Mouse (Mus musculus): ENCODE data around the gene Scn8a. TPM values are rescaled to one million over a fixed set of nuclear protein-coding genes. Genes with fewer than 3 reads are reported as not detected.
A peak's percentile ranks its signal among the peaks of the same experiment; 100 is the strongest.

Gene Scn8a
- polyA plus RNA-seq, 1 experiment = not detected

GRCm38 (mm10) chr15:100870775-100871106 is 1.1 kb downstream of the Scn8a start:
- Histone ChIP-seq H3K27ac (ENCODE audit: insufficient read depth, low read depth, low read length) (peak overlapping the region; percentile 8), H3K4me3 (ENCODE audit: insufficient read depth, low read depth, low read length) (peak overlapping the region; percentile 79), H3K4me1 (ENCODE audit: control insufficient read depth, insufficient read depth, low read length) (peaks cover 11% of the 10 kb centered on the region)
- TF ChIP-seq CTCF (IDR thresholded peaks at IDR 0.05; ENCODE audit: insufficient read depth, low read depth, low read length) (no peak), POLR2A (IDR thresholded peaks at IDR 0.05; ENCODE audit: insufficient read depth, low read depth, low read length) (no peak)
- WGBS = 14% methylated on average over 64 of the region's 69 CpGs

- H3K4me3 ChIP-seq (ENCODE audit: insufficient read depth, low read depth, low read length) = peak overlapping the region; percentile 79
- peak overlapping the region; percentile 8 for H3K27ac ChIP-seq (ENCODE audit: insufficient read depth, low read depth, low read length)
- WGBS = under 1% methylated on average over 53 of the region's 53 CpGs
- peaks cover 16% of the 10 kb centered on the region for H3K4me1 ChIP-seq (ENCODE audit: control insufficient read depth, insufficient read depth, low read length)
- TF ChIP-seq POLR2A (IDR thresholded peaks at IDR 0.05; ENCODE audit: insufficient read depth, low read depth, low read length) = peak; percentile 24; the same call in 1 of the 2 replicates
- TF ChIP-seq CTCF (IDR thresholded peaks at IDR 0.05; ENCODE audit: insufficient read depth, low read depth, low read length) = no peak
Measured at GRCm38 (mm10) chr15:100871107-100872011, 1.7 kb downstream of the Scn8a start.

DNA sequence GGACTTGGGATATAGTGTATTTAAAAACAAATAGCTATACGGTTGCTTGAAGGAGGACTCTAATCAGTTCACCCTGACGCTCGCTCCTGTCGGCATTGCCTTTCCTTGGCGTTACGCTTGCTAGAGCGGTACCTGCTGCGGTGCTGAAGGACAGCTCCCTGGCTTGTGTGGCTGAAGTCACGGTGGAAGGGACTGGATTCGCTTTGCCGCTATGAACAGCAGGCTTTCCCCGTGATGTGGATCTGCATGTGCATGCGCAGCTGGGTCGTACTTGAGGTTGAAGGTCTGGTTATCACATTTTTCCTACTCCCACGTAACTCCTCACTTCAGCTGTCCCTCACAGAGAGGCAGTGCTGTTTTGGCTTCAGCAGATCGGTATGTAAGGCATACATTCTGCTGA is 3.5 kb downstream of the Scn8a start:
- 30% methylated on average over 16 of the region's 16 CpGs for WGBS
- Histone ChIP-seq H3K4me1 (ENCODE audit: control insufficient read depth, insufficient read depth, low read length) (peaks cover 16% of the 10 kb centered on the region), H3K27ac (ENCODE audit: insufficient read depth, low read depth, low read length) (no peak overlapping the region), H3K4me3 (ENCODE audit: insufficient read depth, low read depth, low read length) (peak overlapping the region; percentile 29)
- TF ChIP-seq CTCF (IDR thresholded peaks at IDR 0.05; ENCODE audit: insufficient read depth, low read depth, low read length) (no peak), POLR2A (IDR thresholded peaks at IDR 0.05; ENCODE audit: insufficient read depth, low read depth, low read length) (no peak)

GRCm38 (mm10) chr15:100879073-100879472 is 9.4 kb downstream of the Scn8a start:
- H3K4me3 ChIP-seq (ENCODE audit: insufficient read depth, low read depth, low read length) = no peak overlapping the region
- H3K4me1 ChIP-seq (ENCODE audit: control insufficient read depth, insufficient read depth, low read length) = peaks cover 10% of the 10 kb centered on the region
- no peak overlapping the region for H3K27ac ChIP-seq (ENCODE audit: insufficient read depth, low read depth, low read length)
- WGBS = 69% methylated on average over 15 of the region's 15 CpGs
- TF ChIP-seq CTCF (IDR thresholded peaks at IDR 0.05; ENCODE audit: insufficient read depth, low read depth, low read length) (no peak), POLR2A (IDR thresholded peaks at IDR 0.05; ENCODE audit: insufficient read depth, low read depth, low read length) (no peak)

DNA sequence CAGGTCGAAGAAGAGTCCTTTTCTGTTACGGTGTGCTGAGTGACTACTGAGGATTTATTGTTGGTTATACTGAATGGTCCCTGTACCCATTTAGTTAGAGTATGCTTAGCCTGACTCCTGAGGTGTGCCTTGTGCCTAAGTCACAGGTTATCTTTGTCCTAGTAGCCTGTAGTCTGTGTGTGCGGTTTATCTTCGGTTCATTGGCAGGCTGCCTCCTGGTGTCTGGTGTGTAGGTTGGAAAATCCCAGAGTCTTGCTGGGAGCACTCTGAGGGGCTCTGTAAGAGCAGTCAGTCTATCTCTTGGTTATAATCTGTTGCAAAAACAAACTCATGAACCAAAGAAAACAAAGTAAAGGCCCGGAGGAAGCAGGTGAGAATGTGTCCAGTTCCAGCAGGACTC is 11.7 kb downstream of the Scn8a start:
- H3K27ac ChIP-seq (ENCODE audit: insufficient read depth, low read depth, low read length) = no peak overlapping the region
- TF ChIP-seq CTCF (IDR thresholded peaks at IDR 0.05; ENCODE audit: insufficient read depth, low read depth, low read length) (no peak), POLR2A (IDR thresholded peaks at IDR 0.05; ENCODE audit: insufficient read depth, low read depth, low read length) (no peak)
- H3K4me1 ChIP-seq (ENCODE audit: control insufficient read depth, insufficient read depth, low read length) = peaks cover 5% of the 10 kb centered on the region
- 69% methylated on average over 5 of the region's 5 CpGs for WGBS
- no peak overlapping the region for H3K4me3 ChIP-seq (ENCODE audit: insufficient read depth, low read depth, low read length)

- Histone ChIP-seq H3K4me1 (ENCODE audit: control insufficient read depth, insufficient read depth, low read length) (no peaks in the 10 kb centered on the region), H3K27ac (ENCODE audit: insufficient read depth, low read depth, low read length) (no peak overlapping the region), H3K4me3 (ENCODE audit: insufficient read depth, low read depth, low read length) (no peak overlapping the region)
- WGBS = 79% methylated on average over 6 of the region's 6 CpGs
- TF ChIP-seq CTCF (IDR thresholded peaks at IDR 0.05; ENCODE audit: insufficient read depth, low read depth, low read length) (no peak), POLR2A (IDR thresholded peaks at IDR 0.05; ENCODE audit: insufficient read depth, low read depth, low read length) (no peak)
Measured at GRCm38 (mm10) chr15:100884481-100884880, 14.8 kb downstream of the Scn8a start.

DNA sequence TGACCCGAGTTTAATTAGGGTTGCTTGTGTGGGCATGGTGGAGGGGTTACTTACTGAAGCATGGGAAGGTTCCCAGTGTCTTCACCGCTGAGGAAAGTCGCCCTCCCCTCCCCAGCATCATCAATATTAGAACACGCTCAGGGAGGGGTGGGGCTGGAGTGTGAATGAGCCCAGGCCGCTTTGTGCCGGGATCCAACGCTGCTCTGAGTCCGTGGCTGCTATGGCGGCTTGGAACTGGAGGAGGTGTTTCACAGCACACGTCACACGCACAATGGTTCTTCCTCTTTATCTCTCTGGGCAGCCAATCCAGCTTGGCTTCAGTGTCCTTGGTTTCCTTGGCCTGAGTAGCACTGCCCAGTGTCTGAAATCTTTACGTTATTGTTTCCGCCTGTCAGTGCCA is 22.3 kb downstream of the Scn8a start:
- TF ChIP-seq POLR2A (IDR thresholded peaks at IDR 0.05; ENCODE audit: insufficient read depth, low read depth, low read length) (no peak), CTCF (IDR thresholded peaks at IDR 0.05; ENCODE audit: insufficient read depth, low read depth, low read length) (no peak)
- 60% methylated on average over 13 of the region's 13 CpGs for WGBS
- peaks cover 5% of the 10 kb centered on the region; the same call in 1 of the 2 replicates for H3K4me1 ChIP-seq (ENCODE audit: control insufficient read depth, insufficient read depth, low read length)
- no peak overlapping the region for H3K27ac ChIP-seq (ENCODE audit: insufficient read depth, low read depth, low read length)
- H3K4me3 ChIP-seq (ENCODE audit: insufficient read depth, low read depth, low read length) = no peak overlapping the region

DNA sequence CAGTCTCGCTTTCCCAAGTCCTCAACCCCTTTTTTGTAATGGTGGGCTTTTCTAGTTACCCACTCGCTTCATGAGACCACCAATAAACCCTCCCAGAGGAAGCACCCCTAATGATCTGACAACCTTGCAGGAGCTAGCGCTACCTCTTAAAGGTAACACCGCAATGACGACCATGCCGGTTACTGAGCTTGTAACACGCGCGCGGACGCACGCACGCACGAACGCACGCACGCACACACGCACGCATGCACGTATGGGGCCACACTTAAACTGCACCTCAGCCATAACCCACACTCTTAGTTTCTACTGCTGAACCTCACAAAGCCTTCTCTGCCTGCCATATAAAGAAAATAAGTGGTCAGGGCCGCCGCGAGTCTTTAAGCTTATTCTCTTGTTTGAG is 26.8 kb downstream of the Scn8a start:
- 98% methylated on average over 23 of the region's 23 CpGs for WGBS
- Histone ChIP-seq H3K4me1 (ENCODE audit: control insufficient read depth, insufficient read depth, low read length) (peaks cover 8% of the 10 kb centered on the region), H3K27ac (ENCODE audit: insufficient read depth, low read depth, low read length) (no peak overlapping the region), H3K4me3 (ENCODE audit: insufficient read depth, low read depth, low read length) (no peak overlapping the region)
- TF ChIP-seq POLR2A (IDR thresholded peaks at IDR 0.05; ENCODE audit: insufficient read depth, low read depth, low read length) = no peak
- no peak for TF ChIP-seq CTCF (IDR thresholded peaks at IDR 0.05; ENCODE audit: insufficient read depth, low read depth, low read length)

- H3K27ac ChIP-seq (ENCODE audit: insufficient read depth, low read depth, low read length) = no peak overlapping the region
- TF ChIP-seq CTCF (IDR thresholded peaks at IDR 0.05; ENCODE audit: insufficient read depth, low read depth, low read length) (no peak), POLR2A (IDR thresholded peaks at IDR 0.05; ENCODE audit: insufficient read depth, low read depth, low read length) (no peak)
- WGBS = 56% methylated on average over 9 of the region's 9 CpGs
- H3K4me3 ChIP-seq (ENCODE audit: insufficient read depth, low read depth, low read length) = no peak overlapping the region
- peaks cover 7% of the 10 kb centered on the region; the same call in 1 of the 2 replicates for H3K4me1 ChIP-seq (ENCODE audit: control insufficient read depth, insufficient read depth, low read length)
Measured at GRCm38 (mm10) chr15:100903811-100904210, 34.2 kb downstream of the Scn8a start.

All from olfactory bulb, adult 2 months (tissue).